Mouse (Mus musculus): ENCODE results near the gene Smox.

GRCm38 (mm10) chr2:131499290-131499845 is 8.1 kb downstream of the Smox start:
- no peak for TF ChIP-seq POLR2A (IDR thresholded peaks at IDR 0.05; ENCODE audit: control insufficient read depth, low read depth, low read length)
- no peak for TF ChIP-seq CTCF (IDR thresholded peaks at IDR 0.05; ENCODE audit: control insufficient read depth, insufficient read depth, insufficient replicate concordance, low read depth, low read length)
